Mouse (Mus musculus) embryonic facial prominence, embryonic 14.5 days (tissue): ENCODE results near the gene Ccdc36. TPM values are rescaled to one million over a fixed set of nuclear protein-coding genes. Genes with fewer than 3 reads are reported as not detected.

ENCODE experiments used
- ATAC-seq: fragments of 200-750 bp; cut with Nextera tagmentation; 2 replicates; pipeline ENCODE4 v1.8.0; 2017; ENCODE audit warnings: low read depth, moderate number of reproducible peaks, moderate TSS enrichment
- DNase-seq: peaks from one replicate; pipeline ENCODE4 v3.0.0-alpha.2; 2015; ENCODE audit warnings: low spot score
- H3K27ac ChIP-seq: fragments of 300-500 bp; sonication (generic); replicated peaks from 2 replicates; pipeline ENCODE4 v1.5.1; 2014; ENCODE audit warnings: low read depth, mild to moderate bottlenecking, low read length, moderate library complexity
- H3K27me3 ChIP-seq: fragments of 300-500 bp; sonication (generic); replicated peaks from 2 replicates; pipeline ENCODE4 v1.6.1; 2014; ENCODE audit warnings: low read length; ENCODE audit not compliant: control insufficient read depth, insufficient read depth
- H3K36me3 ChIP-seq: fragments of 300-500 bp; sonication (generic); 2 replicates; pipeline ENCODE4 v1.6.1; 2014; ENCODE audit warnings: low read length, mixed read lengths; ENCODE audit not compliant: control insufficient read depth, insufficient read depth
- H3K4me1 ChIP-seq: fragments of 300-500 bp; sonication (generic); 2 replicates; pipeline ENCODE4 v1.6.1; 2014; ENCODE audit warnings: antibody characterized with exemption, low read length; ENCODE audit not compliant: control insufficient read depth, insufficient read depth
- H3K4me2 ChIP-seq: fragments of 300-500 bp; sonication (generic); 2 replicates; pipeline ENCODE4 v1.6.1; 2014; ENCODE audit warnings: low read depth, mild to moderate bottlenecking, low read length, moderate library complexity, mixed read lengths
- H3K4me3 ChIP-seq: fragments of 300-500 bp; sonication (generic); 2 replicates; pipeline ENCODE4 v1.5.1; 2014; ENCODE audit warnings: low read depth, mild to moderate bottlenecking, low read length
- H3K9ac ChIP-seq: fragments of 300-500 bp; sonication (generic); 2 replicates; pipeline ENCODE4 v1.6.1; 2014; ENCODE audit warnings: low read depth, mild to moderate bottlenecking, low read length, moderate library complexity, mixed read lengths
- H3K9me3 ChIP-seq: fragments of 300-500 bp; sonication (generic); 2 replicates; pipeline ENCODE4 v1.6.1; 2016; ENCODE audit warnings: low read length; ENCODE audit not compliant: control insufficient read depth
- WGBS: fragments of 180-500 bp; shearing (Covaris S2); extraction: QIAGEN DNeasy Blood & Tissue Kit; methylation state at CpG from one replicate; pipeline ENCODE4 v1.1.7; 2014; 5-methylcytosine and 5-hydroxymethylcytosine counted together
- polyA plus RNA-seq: library from polyadenylated mRNA; unstranded; fragments of >200 nt; fragmentation: Nextera tagmentation; extraction: Ambion mirVana; gene quantifications from 2 replicates; pipeline ENCODE4 v1.2.1, GENCODE M21; 2014

Ccdc36 gene
- polyA plus RNA-seq, 1 experiment from 2014 or later: 1.1 TPM

- Histone ChIP-seq H3K36me3 (peaks cover 96% of the 10 kb centered on the region), H3K4me3 (no peak overlapping the region), H3K27ac (no peak overlapping the region), H3K4me2 (no peak overlapping the region), H3K27me3 (no peaks in the 10 kb centered on the region), H3K4me1 (no peaks in the 10 kb centered on the region), H3K9ac (no peak overlapping the region), H3K9me3 (no peaks in the 10 kb centered on the region)
- WGBS: 93% methylated on average over 4 of the region's 4 CpGs
- ATAC-seq (no peak), DNase-seq (no peak)
Measured at GRCm38 (mm10) chr9:108379294-108379693, 49.0 kb downstream of the Ccdc36 start.

GRCm38 (mm10) chr9:108378736-108379135 is 49.5 kb downstream of the Ccdc36 start:
- ATAC-seq (no peak), DNase-seq (no peak)
- Histone ChIP-seq H3K36me3 (peaks cover 96% of the 10 kb centered on the region), H3K27me3 (no peaks in the 10 kb centered on the region), H3K4me1 (no peaks in the 10 kb centered on the region), H3K9ac (no peak overlapping the region), H3K27ac (no peak overlapping the region), H3K4me3 (no peak overlapping the region), H3K9me3 (no peaks in the 10 kb centered on the region), H3K4me2 (no peak overlapping the region)
- WGBS: 88% methylated on average over 5 of the region's 5 CpGs

- ATAC-seq: no peak
- 93% methylated on average over 9 of the region's 9 CpGs for WGBS
Measured at GRCm38 (mm10) chr9:108378234-108378633, 50.0 kb downstream of the Ccdc36 start.

More at GRCm38 (mm10) chr9:108378234-108378633, 50.0 kb downstream of the Ccdc36 start:
- no peaks in the 10 kb centered on the region for H3K27me3 ChIP-seq
- no peak overlapping the region for H3K27ac ChIP-seq
- no peak overlapping the region for H3K4me2 ChIP-seq
- no peak overlapping the region for H3K4me3 ChIP-seq
- no peak for DNase-seq
- H3K36me3 ChIP-seq: peaks cover 96% of the 10 kb centered on the region
- no peak overlapping the region for H3K9ac ChIP-seq
- H3K9me3 ChIP-seq: no peaks in the 10 kb centered on the region
- H3K4me1 ChIP-seq: no peaks in the 10 kb centered on the region

Other genes with a start within 250 kb of the Ccdc36 start
- gene Bsn, start 238.1 kb downstream of the Ccdc36 start, polyA plus RNA-seq: 1.1 TPM in 2 replicates
- gene Dag1, start 164.5 kb downstream of the Ccdc36 start, polyA plus RNA-seq: 101 and 107 TPM in 2 replicates
- gene Nicn1, start 138.1 kb downstream of the Ccdc36 start, polyA plus RNA-seq: 38.6 and 38.9 TPM in 2 replicates
- gene Amt, start 131.6 kb downstream of the Ccdc36 start, polyA plus RNA-seq: 6.1 and 6.2 TPM in 2 replicates
- 326 and 351 TPM in 2 replicates for gene Rhoa, start 122.4 kb downstream of the Ccdc36 start, polyA plus RNA-seq
- 38.2 and 47.8 TPM in 2 replicates for gene Tcta, start 122.3 kb downstream of the Ccdc36 start, polyA plus RNA-seq
- 671 and 689 TPM in 2 replicates for gene Gpx1, start 89.6 kb downstream of the Ccdc36 start, polyA plus RNA-seq
- 88.9 and 94.2 TPM in 2 replicates for gene Usp4, start 80.6 kb downstream of the Ccdc36 start, polyA plus RNA-seq
- 0.18 and 0.58 TPM in 2 replicates for gene 1700102P08Rik, start 35.7 kb downstream of the Ccdc36 start, polyA plus RNA-seq
- gene BC048562, start 8.0 kb upstream of the Ccdc36 start, polyA plus RNA-seq: not detected in 2 replicates
- 42.0 and 42.2 TPM in 2 replicates for gene Ccdc71, start 32.0 kb upstream of the Ccdc36 start, polyA plus RNA-seq
- gene Klhdc8b, start 33.1 kb upstream of the Ccdc36 start, polyA plus RNA-seq: 23.7 and 27.6 TPM in 2 replicates
- gene Lamb2, start 51.3 kb upstream of the Ccdc36 start, polyA plus RNA-seq: 63.8 and 67.2 TPM in 2 replicates
- 57.6 and 57.8 TPM in 2 replicates for gene Usp19, start 62.1 kb upstream of the Ccdc36 start, polyA plus RNA-seq
- gene Qars, start 79.2 kb upstream of the Ccdc36 start, polyA plus RNA-seq: 97.2 and 116 TPM in 2 replicates
- 110 and 126 TPM in 2 replicates for gene Qrich1, start 88.3 kb upstream of the Ccdc36 start, polyA plus RNA-seq
- 173 and 202 TPM in 2 replicates for gene Impdh2, start 131.8 kb upstream of the Ccdc36 start, polyA plus RNA-seq
- 59.6 and 61.9 TPM in 2 replicates for gene Ndufaf3, start 138.9 kb upstream of the Ccdc36 start, polyA plus RNA-seq
- gene Dalrd3, start 141.4 kb upstream of the Ccdc36 start, polyA plus RNA-seq: 116 and 120 TPM in 2 replicates
- 78.9 and 91.1 TPM in 2 replicates for gene Wdr6, start 150.3 kb upstream of the Ccdc36 start, polyA plus RNA-seq
- 7.4 and 7.8 TPM in 2 replicates for gene P4htm, start 169.2 kb upstream of the Ccdc36 start, polyA plus RNA-seq
- 36.4 and 39.5 TPM in 2 replicates for gene Arih2, start 220.9 kb upstream of the Ccdc36 start, polyA plus RNA-seq
- 24.0 and 27.1 TPM in 2 replicates for gene Slc25a20, start 233.6 kb upstream of the Ccdc36 start, polyA plus RNA-seq